Mouse (Mus musculus) myocyte (in vitro differentiated cells): ENCODE data around the gene Kcnn4. TPM values are rescaled to one million over a fixed set of nuclear protein-coding genes. Genes with fewer than 3 reads are reported as not detected.

Experiments
- H3K27me3 ChIP-seq: one replicate; pipeline ENCODE4 v1.6.1; 2011; ENCODE audit not compliant: control insufficient read depth, insufficient read depth, insufficient read length
- H3K36me3 ChIP-seq: one replicate; pipeline ENCODE4 v1.6.1; 2011; ENCODE audit not compliant: control insufficient read depth, insufficient read depth
- H3K4me2 ChIP-seq: one replicate; pipeline ENCODE4 v1.6.1; 2011; ENCODE audit warnings: low read depth, control low read depth
- H3K4me3 ChIP-seq: one replicate; pipeline ENCODE4 v1.5.1; 2011; ENCODE audit warnings: mild to moderate bottlenecking, control low read depth, moderate library complexity
- H3K79me2 ChIP-seq: one replicate; pipeline ENCODE4 v1.6.1; 2011; ENCODE audit not compliant: control insufficient read depth, insufficient read depth
- H3ac ChIP-seq: one replicate; pipeline ENCODE4 v1.6.1; 2011; ENCODE audit not compliant: control insufficient read depth, insufficient read length
- MYOD1 ChIP-seq, 3 experiments: IDR thresholded peaks; one replicate each; pipeline ENCODE4 v1.6.1; 2011; ENCODE audit warnings: control low read depth in 2 of 3, low read depth in 2 of 3, mild to moderate bottlenecking in 2 of 3, moderate library complexity in 1 of 3; ENCODE audit not compliant: insufficient read length in 2 of 3, control insufficient read depth in 1 of 3
- TCF12 ChIP-seq: IDR thresholded peaks from one replicate; pipeline ENCODE4 v1.6.1; 2011; ENCODE audit warnings: mild to moderate bottlenecking, control low read depth; ENCODE audit not compliant: poor library complexity, insufficient read depth, severe bottlenecking
- polyA plus RNA-seq: library from polyadenylated mRNA; unstranded; fragments of >200 nt; fragmentation: generic; extraction: Trizol; gene quantifications from one replicate; pipeline ENCODE4 v1.2.1, GENCODE M21; 2012; ENCODE audit warnings: missing spikeins

Gene Kcnn4
- polyA plus RNA-seq, 1 experiment, result 37.4 TPM

DNA sequence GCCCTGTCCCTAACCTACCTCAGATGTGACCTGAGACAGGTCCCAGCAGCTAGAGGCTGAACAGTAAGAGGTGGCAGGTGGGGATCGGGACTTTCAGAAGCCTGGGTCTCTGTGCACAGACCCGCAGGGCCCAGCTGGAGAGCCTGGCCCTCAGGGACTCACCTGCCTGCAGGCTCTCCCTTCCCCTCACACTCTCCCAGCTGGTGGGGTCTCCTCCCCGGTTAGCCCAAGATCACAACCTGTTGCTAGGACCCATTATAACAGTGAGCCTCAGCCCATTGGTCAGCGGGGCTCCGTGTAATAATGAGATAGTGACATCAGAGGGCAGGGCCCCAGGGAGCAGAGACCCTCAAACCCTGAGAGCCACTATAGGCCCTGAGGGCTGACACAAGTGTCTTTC, 65.2 kb downstream of the Kcnn4 start:
- Histone ChIP-seq H3K36me3 (no peaks in the 10 kb centered on the region), H3ac (no peak overlapping the region), H3K4me3 (no peak overlapping the region), H3K27me3 (no peaks in the 10 kb centered on the region), H3K4me2 (no peak overlapping the region), H3K79me2 (no peaks in the 10 kb centered on the region)
- TF ChIP-seq TCF12, result no peak
- TF ChIP-seq MYOD1 (IDR thresholded peaks at IDR 0.05; ENCODE audit: control insufficient read depth in 1 of 3, insufficient read length in 2 of 3, low read depth in 2 of 3), result no peak

Other genes starting within 250 kb of the Kcnn4 start
- 2.0 TPM for gene Zfp235, start 236.1 kb upstream of the Kcnn4 start, polyA plus RNA-seq
- not detected for gene Zfp114, start 195.2 kb upstream of the Kcnn4 start, polyA plus RNA-seq
- gene Zfp111, start 158.8 kb upstream of the Kcnn4 start, polyA plus RNA-seq, result 0.90 TPM
- gene Zfp109, start 132.7 kb upstream of the Kcnn4 start, polyA plus RNA-seq, result 0.46 TPM
- 0.38 TPM for gene Zfp108, start 115.5 kb upstream of the Kcnn4 start, polyA plus RNA-seq
- gene Zfp93, start 99.8 kb upstream of the Kcnn4 start, polyA plus RNA-seq, result 1.4 TPM
- 4.3 TPM for gene Zfp61, start 69.0 kb upstream of the Kcnn4 start, polyA plus RNA-seq
- gene Zfp94, start 53.6 kb upstream of the Kcnn4 start, polyA plus RNA-seq, result 2.1 TPM
- gene Tescl, start 36.3 kb upstream of the Kcnn4 start, polyA plus RNA-seq, result 0.05 TPM
- not detected for gene Lypd5, start 21.1 kb upstream of the Kcnn4 start, polyA plus RNA-seq
- 17.4 TPM for gene Smg9, start 29.4 kb downstream of the Kcnn4 start, polyA plus RNA-seq
- gene Irgc1, start 82.0 kb downstream of the Kcnn4 start, polyA plus RNA-seq, result 0.32 TPM
- gene Plaur, start 92.2 kb downstream of the Kcnn4 start, polyA plus RNA-seq, result 32.5 TPM
- 54.4 TPM for gene Cadm4, start 111.8 kb downstream of the Kcnn4 start, polyA plus RNA-seq
- gene Zfp428, start 136.7 kb downstream of the Kcnn4 start, polyA plus RNA-seq, result 30.0 TPM
- gene AC161166.1, start 142.2 kb downstream of the Kcnn4 start, polyA plus RNA-seq, result 0.10 TPM
- gene Irgq, start 160.4 kb downstream of the Kcnn4 start, polyA plus RNA-seq, result 17.4 TPM
- gene Pinlyp, start 175.9 kb downstream of the Kcnn4 start, polyA plus RNA-seq, result 0.17 TPM
- gene Xrcc1, start 176.0 kb downstream of the Kcnn4 start, polyA plus RNA-seq, result 32.7 TPM
- 34.7 TPM for gene Ethe1, start 217.3 kb downstream of the Kcnn4 start, polyA plus RNA-seq
- 0.12 TPM for gene Zfp575, start 217.4 kb downstream of the Kcnn4 start, polyA plus RNA-seq
- gene Phldb3, start 240.5 kb downstream of the Kcnn4 start, polyA plus RNA-seq, result 11.5 TPM